Mouse (Mus musculus) thymus, postnatal 0 days (tissue): Measurements from ENCODE around the gene D5Ertd579e. TPM values are rescaled to one million over a fixed set of nuclear protein-coding genes. Genes with fewer than 3 reads are reported as not detected.

Source experiments
- DNase-seq: peaks from one replicate; pipeline ENCODE4 v3.0.0-alpha.2; 2015; ENCODE audit warnings: low spot score
- polyA plus RNA-seq: library from polyadenylated mRNA; unstranded; fragments of >200 nt; fragmentation: Nextera tagmentation; extraction: Ambion mirVana; gene quantifications from 2 replicates; pipeline ENCODE4 v1.2.1, GENCODE M21; 2015

D5Ertd579e gene
- 20.9 and 27.1 TPM in 2 replicates for polyA plus RNA-seq

- DNase-seq: peak; percentile 93
Measured at GRCm38 (mm10) chr5:36695461-36696231, at the start of gene D5Ertd579e. TSS of gene D5Ertd579e (minus strand) at chr5:36696024.

- DNase-seq: peak; percentile 73
Measured at GRCm38 (mm10) chr5:36742126-36742848, 46.5 kb upstream of the D5Ertd579e start.

GRCm38 (mm10) chr5:36739829-36740228 is 44.0 kb upstream of the D5Ertd579e start:
- DNase-seq: no peak

- no peak for DNase-seq
Measured at GRCm38 (mm10) chr5:36738799-36739615, 43.2 kb upstream of the D5Ertd579e start.

- DNase-seq: no peak
Measured at GRCm38 (mm10) chr5:36737765-36738164, 41.9 kb upstream of the D5Ertd579e start.

GRCm38 (mm10) chr5:36736009-36736408 is 40.2 kb upstream of the D5Ertd579e start:
- DNase-seq: no peak

GRCm38 (mm10) chr5:36735106-36735505 is 39.3 kb upstream of the D5Ertd579e start:
- DNase-seq: no peak

- no peak for DNase-seq
Measured at GRCm38 (mm10) chr5:36733405-36733804, 37.6 kb upstream of the D5Ertd579e start.

GRCm38 (mm10) chr5:36731901-36732652 is 36.3 kb upstream of the D5Ertd579e start:
- DNase-seq: no peak

- no peak for DNase-seq
Measured at GRCm38 (mm10) chr5:36730689-36731088, 34.9 kb upstream of the D5Ertd579e start.

GRCm38 (mm10) chr5:36729923-36730322 is 34.1 kb upstream of the D5Ertd579e start:
- no peak for DNase-seq

- DNase-seq: no peak
Measured at GRCm38 (mm10) chr5:36729086-36729473, 33.3 kb upstream of the D5Ertd579e start.

GRCm38 (mm10) chr5:36728403-36729085 is 32.7 kb upstream of the D5Ertd579e start:
- DNase-seq: no peak

GRCm38 (mm10) chr5:36727776-36728175 is 32.0 kb upstream of the D5Ertd579e start:
- DNase-seq: no peak

- no peak for DNase-seq
Measured at GRCm38 (mm10) chr5:36727136-36727535, 31.3 kb upstream of the D5Ertd579e start.

GRCm38 (mm10) chr5:36726387-36726801 is 30.6 kb upstream of the D5Ertd579e start:
- DNase-seq: no peak

GRCm38 (mm10) chr5:36725861-36726260 is 30.0 kb upstream of the D5Ertd579e start:
- DNase-seq: no peak

GRCm38 (mm10) chr5:36724274-36724673 is 28.4 kb upstream of the D5Ertd579e start:
- no peak for DNase-seq

- no peak for DNase-seq
Measured at GRCm38 (mm10) chr5:36723356-36723755, 27.5 kb upstream of the D5Ertd579e start.

GRCm38 (mm10) chr5:36722415-36722856 is 26.6 kb upstream of the D5Ertd579e start:
- DNase-seq: peak; percentile 59
